In the genomic region with DNA sequence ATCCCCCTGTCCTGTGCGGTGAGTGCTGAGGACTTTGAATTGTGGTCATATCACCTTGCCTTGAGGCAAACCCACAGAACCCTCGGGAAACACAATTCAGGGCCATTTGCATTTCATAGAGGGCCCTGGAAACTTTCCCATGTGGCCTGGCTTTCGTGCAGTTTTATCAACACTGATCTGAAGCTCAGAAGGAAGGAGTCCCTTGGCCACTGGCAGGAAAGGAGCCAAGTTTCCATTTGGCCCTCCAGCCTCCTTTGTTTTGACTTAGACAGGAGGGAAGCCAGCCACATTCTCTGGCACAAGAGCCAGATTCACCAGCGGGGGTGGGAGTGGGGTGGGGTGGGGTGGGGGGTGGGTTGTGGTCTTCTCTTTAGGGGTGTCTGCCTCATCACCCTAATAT, we compare ENCODE assay signal across 9 mouse cellular contexts. TPM values are rescaled to one million over a fixed set of nuclear protein-coding genes. Genes with fewer than 3 reads are reported as not detected.
A peak's percentile ranks its signal among the peaks of the same experiment; 100 is the strongest.
DNase-seq lines count a peak whose midpoint lies in the region; ATAC-seq and TF ChIP-seq lines count a peak whose summit lies in the region.
"Had no signal": no experiment of that assay in that cellular context is flagged by ENCODE, and none has a peak within 500 bp of the region (broad histone marks: within the 10 kb centered on the region; RNA-seq: fewer than 3 reads in every experiment).

No protein-coding gene starts in this region.

- peak; percentile 42; the same call in 1 of the 2 replicates for ATAC-seq in forebrain, embryonic 14.5 days
- no peak for ATAC-seq in forebrain, embryonic 12.5 days (ENCODE audit: low FRiP score)
- ATAC-seq in heart, embryonic 13.5 days (ENCODE audit: extremely low read depth, insufficient number of reproducible peaks, low FRiP score, low TSS enrichment), result no peak
- no peak for ATAC-seq in erythroblast, adult 5-6 weeks (replicated peaks; ENCODE audit: low FRiP score, poor library complexity, severe bottlenecking)

- H3K9me3 ChIP-seq in forebrain, embryonic 14.5 days (replicated peaks; ENCODE audit: control insufficient read depth, low read length), result no peaks in the 10 kb centered on the region
- H3K9me3 ChIP-seq in forebrain, embryonic 12.5 days, result no peaks in the 10 kb centered on the region
- no peaks in the 10 kb centered on the region for H3K9me3 ChIP-seq in heart, embryonic 13.5 days

- no peak overlapping the region for H3K4me2 ChIP-seq in forebrain, embryonic 14.5 days (ENCODE audit: low read length)
- H3K4me2 ChIP-seq in forebrain, embryonic 12.5 days, result no peak overlapping the region
- no peak overlapping the region for H3K4me2 ChIP-seq in heart, embryonic 13.5 days

- no peak for TF ChIP-seq POLR2A in cerebellum, adult 2 months (IDR thresholded peaks at IDR 0.05; ENCODE audit: borderline replicate concordance, insufficient read depth, low read length)

- no peak overlapping the region for H3K4me3 ChIP-seq in forebrain, embryonic 14.5 days (ENCODE audit: low read depth, low read length)
- no peak overlapping the region for H3K4me3 ChIP-seq in forebrain, embryonic 12.5 days (replicated peaks)
- H3K4me3 ChIP-seq in heart, embryonic 13.5 days, result no peak overlapping the region
- H3K4me3 ChIP-seq in cerebellum, adult 2 months (replicated peaks; ENCODE audit: insufficient read depth, low read depth, low read length), result no peak overlapping the region

- 30% methylated on average over 4 of the region's 4 CpGs for WGBS in forebrain, embryonic 14.5 days
- 62% methylated on average over 4 of the region's 4 CpGs for WGBS in forebrain, embryonic 12.5 days
- 22% methylated on average over 4 of the region's 4 CpGs for WGBS in heart, embryonic 13.5 days
- 13% methylated on average over 4 of the region's 4 CpGs for WGBS in cerebellum, adult 2 months

- H3K9ac ChIP-seq in forebrain, embryonic 14.5 days (ENCODE audit: low read length), result no peak overlapping the region
- H3K9ac ChIP-seq in forebrain, embryonic 12.5 days, result no peak overlapping the region
- no peak overlapping the region for H3K9ac ChIP-seq in heart, embryonic 13.5 days

- no peaks in the 10 kb centered on the region; the same call in 1 of the 2 replicates for H3K4me1 ChIP-seq in forebrain, embryonic 14.5 days (ENCODE audit: control insufficient read depth, insufficient read depth, low read length)
- H3K4me1 ChIP-seq in forebrain, embryonic 12.5 days, result no peaks in the 10 kb centered on the region
- peaks cover 24% of the 10 kb centered on the region for H3K4me1 ChIP-seq in heart, embryonic 13.5 days
- H3K4me1 ChIP-seq in cerebellum, adult 2 months (ENCODE audit: control insufficient read depth, insufficient read depth, low read length), result no peaks in the 10 kb centered on the region

- no peaks in the 10 kb centered on the region for H3K27me3 ChIP-seq in forebrain, embryonic 14.5 days (replicated peaks; ENCODE audit: control insufficient read depth, insufficient read depth, low read length)
- H3K27me3 ChIP-seq in forebrain, embryonic 12.5 days, result no peaks in the 10 kb centered on the region
- no peaks in the 10 kb centered on the region for H3K27me3 ChIP-seq in heart, embryonic 13.5 days (replicated peaks)
- no peaks in the 10 kb centered on the region for H3K27me3 ChIP-seq in cerebellum, adult 2 months (ENCODE audit: control insufficient read depth, insufficient read depth, low read length)
- H3K27me3 ChIP-seq: CH12.LX had no signal

- peak; percentile 77 for DNase-seq in forebrain, embryonic 14.5 days (ENCODE audit: low spot score)
- peak; percentile 44 for DNase-seq in adipocyte (ENCODE audit: low spot score)
- peak; percentile 78 to 79 for DNase-seq in kidney, postnatal 36 days
- DNase-seq in cerebellum, adult 2 months, result no peak
- no peak for DNase-seq in left cerebral cortex, adult 8-10 months (ENCODE audit: low spot score in 2 of 2)

- H3K27ac ChIP-seq in forebrain, embryonic 14.5 days (ENCODE audit: low read depth, low read length), result no peak overlapping the region
- H3K27ac ChIP-seq in forebrain, embryonic 12.5 days, result no peak overlapping the region
- H3K27ac ChIP-seq in heart, embryonic 13.5 days (replicated peaks), result peak overlapping the region; percentile 63
- H3K27ac ChIP-seq in cerebellum, adult 2 months (ENCODE audit: insufficient read depth, low read length), result no peak overlapping the region

- TF ChIP-seq CTCF in cerebellum, adult 2 months (IDR thresholded peaks at IDR 0.05; ENCODE audit: borderline replicate concordance, insufficient read depth, low read depth, low read length), result no peak

- H3K36me3 ChIP-seq in forebrain, embryonic 14.5 days (ENCODE audit: control insufficient read depth, insufficient read depth, low read length), result no peaks in the 10 kb centered on the region
- no peaks in the 10 kb centered on the region for H3K36me3 ChIP-seq in forebrain, embryonic 12.5 days (replicated peaks)
- H3K36me3 ChIP-seq in heart, embryonic 13.5 days, result no peaks in the 10 kb centered on the region

RNA-seq across cellular contexts. Expression of gene Klhl25, which starts 41.4 kb away (rescaled TPM):
- 36.9 and 40.9 TPM in 2 replicates for polyA plus RNA-seq in forebrain, embryonic 14.5 days (2014; fragmentation: Nextera tagmentation; extraction: Ambion mirVana)
- polyA plus RNA-seq in forebrain, embryonic 12.5 days (2016; fragmentation: Nextera tagmentation; extraction: Ambion mirVana), result 24.8 and 25.6 TPM in 2 replicates
- polyA plus RNA-seq in heart, embryonic 13.5 days (2015; fragmentation: Nextera tagmentation; extraction: Ambion mirVana), result 9.3 and 10.3 TPM in 2 replicates
- total RNA-seq in erythroblast, adult 5-6 weeks (2015; ENCODE audit: low replicate concordance), result 74.7 and 77.5 TPM in 2 replicates
- total RNA-seq in erythroblast, adult 5-6 weeks (2017; ENCODE audit: low replicate concordance), result 189 and 190 TPM in 2 replicates
- 8.9 and 9.6 TPM in 2 replicates for polyA plus RNA-seq in cerebellum, adult 2 months (2012; rRNA removed)
- 10 to 100 TPM in 3 of 4 experiments, 1 to 10 TPM in 1; 9.5 to 11.8 (median 11.0) TPM for total RNA-seq in left cerebral cortex, adult 8-10 months (2022)

Comparison
In these comparisons a context has a peak if more than half of its experiments do, and no peak if none do; other contexts are left out.
1. DNase-seq: peak in forebrain, embryonic 14.5 days (single experiment), adipocyte (single experiment) and kidney, postnatal 36 days (2 of 2); none in cerebellum, adult 2 months (0 of 2) and left cerebral cortex, adult 8-10 months (0 of 2).